Mouse (Mus musculus) gastrocnemius, postnatal 4 days (tissue): ENCODE measurements around the gene 5730522E02Rik. TPM values are rescaled to one million over a fixed set of nuclear protein-coding genes. Genes with fewer than 3 reads are reported as not detected.

ENCODE experiments used
- microRNA-seq: library from miRNA; unstranded; fragments of <30 nt; microRNA quantifications from one replicate; pipeline ENCODE4 v1.2.0, GENCODE M21; 2021
- total RNA-seq, 2 experiments: library from RNA; stranded (reverse); gene quantifications; 2 replicates each; pipeline ENCODE4 v1.2.3; 2021

The 5730522E02Rik gene
- total RNA-seq, 2 experiments from 2014 or later: 0.32 to 0.34 TPM

Small RNA genes lying within 50 kb of the gene (microRNA-seq; reads per million reads assigned to microRNA genes)
- gene Mir6372: not detected

Other genes starting within 250 kb of the 5730522E02Rik start
- gene Fancl, start 175.4 kb upstream of the 5730522E02Rik start, total RNA-seq: 1 to 10 TPM; 7.4 to 8.2 TPM